Mouse (Mus musculus): Measurements from ENCODE around the gene Gm128. TPM values are rescaled to one million over a fixed set of nuclear protein-coding genes. Genes with fewer than 3 reads are reported as not detected.

Gene Gm128
- total RNA-seq, 2 experiments from 2014 or later: 0.12 TPM; not detected in 1

DNA sequence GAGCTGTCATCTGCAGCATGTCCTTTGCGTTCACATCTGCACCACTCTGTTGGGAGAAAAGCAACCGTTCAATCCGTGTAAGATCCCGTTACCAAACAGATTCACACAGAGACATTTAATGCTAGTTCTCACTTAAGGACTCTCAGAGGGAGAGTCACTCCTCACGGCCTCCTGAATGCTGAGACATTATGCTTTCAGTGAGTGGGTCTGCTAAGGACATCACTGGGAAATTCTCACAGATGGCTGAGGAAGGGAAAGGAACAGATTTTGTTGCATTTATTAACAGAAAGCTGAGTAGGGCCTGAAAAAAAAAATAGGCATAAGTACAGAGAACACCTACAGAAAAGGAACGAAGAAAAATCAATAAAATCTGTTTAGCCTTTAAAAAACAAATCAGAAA, 37.5 kb downstream of the Gm128 start:
- DNase-seq (ENCODE audit: extremely low spot score in 1 of 2, low spot score in 1 of 2): no peak

- no peak for DNase-seq (ENCODE audit: extremely low spot score in 1 of 2, low spot score in 1 of 2)
These were observed 40.8 kb downstream of the Gm128 start for GRCm38 (mm10) chr3:95200562-95200961.

DNA sequence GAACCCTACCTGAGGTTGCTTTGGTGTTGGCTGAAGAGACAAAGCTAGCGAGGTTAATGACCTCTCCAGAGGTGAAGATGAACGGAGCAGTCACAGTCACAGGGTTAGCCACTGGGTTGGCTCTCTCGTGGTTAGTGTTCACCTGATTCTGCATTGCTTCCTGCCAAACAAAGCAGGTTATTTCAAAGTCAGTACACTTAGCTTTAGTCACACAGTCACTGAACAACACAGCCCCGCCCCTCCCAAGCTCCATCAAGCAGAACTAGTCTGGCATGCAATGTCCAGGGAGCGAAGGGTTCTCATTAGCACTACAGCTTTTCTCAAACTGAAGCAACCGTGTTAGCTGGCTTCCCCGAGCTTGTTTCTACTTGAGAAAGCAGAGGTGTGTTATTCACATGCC, 41.3 kb downstream of the Gm128 start:
- DNase-seq (ENCODE audit: extremely low spot score in 1 of 2, low spot score in 1 of 2): no peak

DNA sequence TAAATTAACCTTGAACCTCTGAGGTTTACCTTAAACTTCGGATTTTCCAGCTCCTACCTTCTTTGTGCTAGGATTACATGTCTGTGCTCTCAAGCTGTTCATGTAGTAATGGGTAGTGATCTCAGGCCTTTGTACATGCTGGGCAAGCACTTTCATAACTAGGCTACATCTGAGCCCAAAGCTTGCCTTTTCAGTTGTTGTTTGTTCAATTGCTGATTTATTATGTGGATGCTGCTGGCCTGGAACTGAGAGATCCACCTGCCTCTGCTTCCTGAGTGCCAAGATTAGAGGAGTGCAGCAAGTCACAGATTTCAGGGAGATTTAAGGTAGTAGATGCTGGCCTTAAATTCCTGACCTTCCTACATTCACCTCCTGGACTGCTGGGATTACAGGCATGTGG, 42.3 kb downstream of the Gm128 start:
- DNase-seq (ENCODE audit: extremely low spot score in 1 of 2, low spot score in 1 of 2): no peak

GRCm38 (mm10) chr3:95195772-95196171, 45.6 kb downstream of the Gm128 start:
- no peak for DNase-seq (ENCODE audit: extremely low spot score in 1 of 2, low spot score in 1 of 2)

DNA sequence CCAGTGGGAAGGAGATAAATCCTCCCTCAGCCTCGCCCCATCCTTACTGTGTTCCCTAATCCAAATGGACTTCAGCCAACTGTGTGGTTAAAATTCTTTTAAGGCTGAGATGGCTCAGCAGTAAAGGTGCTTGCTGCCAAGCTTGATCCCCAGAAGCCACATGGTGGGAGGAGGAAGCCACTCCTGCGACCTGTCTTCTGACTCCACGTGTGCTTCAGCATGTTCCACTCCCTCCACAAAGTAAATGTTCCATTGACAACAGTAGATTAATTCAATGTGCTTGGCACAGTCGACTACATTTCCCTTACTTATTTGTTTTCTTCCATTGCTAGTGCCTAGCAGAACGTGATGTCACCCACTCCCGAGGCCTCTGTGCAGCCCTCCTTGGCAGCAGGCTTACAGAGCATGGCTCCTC, 46.7 kb downstream of the Gm128 start:
- no peak for DNase-seq (ENCODE audit: extremely low spot score in 1 of 2, low spot score in 1 of 2)

Other genes starting within 250 kb of the Gm128 start
- gene Zfp687, start 226.2 kb downstream of the Gm128 start, total RNA-seq (2021): 10 to 100 TPM; 23.4 to 30.0 TPM
- gene Psmd4, start 199.0 kb downstream of the Gm128 start, total RNA-seq (2021): 100 to 1,000 TPM; 156 to 163 TPM
- 10 to 100 TPM; 57.6 to 58.0 TPM for gene Pip5k1a, start 134.7 kb downstream of the Gm128 start, total RNA-seq (2021)
- 10 to 100 TPM; 46.2 to 50.3 TPM for gene Vps72, start 130.6 kb downstream of the Gm128 start, total RNA-seq (2021)
- gene Tmod4, start 117.1 kb downstream of the Gm128 start, total RNA-seq (2021): under 1 TPM; 0.76 to 0.94 TPM
- gene Scnm1, start 107.6 kb downstream of the Gm128 start, total RNA-seq (2021): 10 to 100 TPM; 43.1 to 48.2 TPM
- 10 to 100 TPM; 16.5 to 18.4 TPM for gene Lysmd1, start 107.5 kb downstream of the Gm128 start, total RNA-seq (2021)
- 1 to 10 TPM; 2.1 to 3.1 TPM for gene Tnfaip8l2, start 99.2 kb downstream of the Gm128 start, total RNA-seq (2021)
- gene Sema6c, start 81.1 kb downstream of the Gm128 start, total RNA-seq (2021): 10 to 100 TPM; 35.1 to 41.9 TPM
- 10 to 100 TPM; 10.9 to 15.1 TPM for gene Gabpb2, start 23.7 kb downstream of the Gm128 start, total RNA-seq (2021)
- 10 to 100 TPM; 73.5 to 83.9 TPM for gene Cdc42se1, start 12.9 kb downstream of the Gm128 start, total RNA-seq (2021)
- 100 to 1,000 TPM; 350 to 366 TPM for gene Mllt11, start 9.4 kb downstream of the Gm128 start, total RNA-seq (2021)
- gene Bnipl, start 9.6 kb upstream of the Gm128 start, total RNA-seq (2021): under 1 TPM; 0.22 to 0.52 TPM
- gene Mindy1, start 39.7 kb upstream of the Gm128 start, total RNA-seq (2021): 10 to 100 TPM; 21.5 to 24.2 TPM
- gene Prune1, start 40.5 kb upstream of the Gm128 start, total RNA-seq (2021): 10 to 100 TPM; 20.6 to 22.6 TPM
- gene Anxa9, start 65.6 kb upstream of the Gm128 start, total RNA-seq (2021): 1 to 10 TPM in 1 of 2 experiments, under 1 TPM in 1; 0.47 to 1.2 TPM
- 10 to 100 TPM; 71.2 to 73.9 TPM for gene Cers2, start 73.2 kb upstream of the Gm128 start, total RNA-seq (2021)
- 10 to 100 TPM; 34.3 to 39.4 TPM for gene Setdb1, start 115.6 kb upstream of the Gm128 start, total RNA-seq (2021)
- gene 4930558C23Rik, start 161.2 kb upstream of the Gm128 start, total RNA-seq (2021): not detected
- gene Arnt, start 192.8 kb upstream of the Gm128 start, total RNA-seq (2021): 10 to 100 TPM; 28.5 to 40.4 TPM